Mouse (Mus musculus): ENCODE measurements around the gene Wnt8b. TPM values are rescaled to one million over a fixed set of nuclear protein-coding genes. Genes with fewer than 3 reads are reported as not detected.

Gene Wnt8b
- polyA plus RNA-seq, 1 experiment from 2014 or later, result not detected

DNA sequence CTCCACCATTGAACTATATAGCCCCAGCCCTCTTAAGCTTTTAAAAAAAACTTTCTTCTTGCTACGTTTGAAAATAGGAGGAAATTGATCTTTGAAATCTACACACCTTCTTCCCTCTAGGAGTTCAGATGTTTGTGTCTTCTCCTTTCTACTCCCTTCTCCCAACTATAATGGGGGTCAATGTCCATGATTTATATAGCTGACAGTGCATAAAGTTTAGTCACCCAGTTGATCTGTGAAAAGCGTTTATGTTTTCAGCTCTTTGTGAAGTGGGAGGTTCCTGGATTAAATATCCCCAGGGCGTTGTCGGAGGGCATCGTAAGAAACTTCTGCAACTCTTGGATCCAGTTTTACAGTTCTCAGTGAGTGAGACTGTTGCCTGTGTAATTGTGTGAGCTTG, 7.0 kb downstream of the Wnt8b start:
- no peak overlapping the region for H3K4me2 ChIP-seq (replicated peaks; ENCODE audit: low read depth)
- WGBS, result 38% methylated on average over 5 of the region's 5 CpGs
- H3K36me3 ChIP-seq (ENCODE audit: control insufficient read depth, insufficient read depth, low read length), result no peaks in the 10 kb centered on the region
- no peak overlapping the region for H3K9ac ChIP-seq (ENCODE audit: low read length)
- 0 out of 2 replicates have a peak, but pooled peaks cover 4% of the 10 kb centered on the region for H3K27me3 ChIP-seq (ENCODE audit: control insufficient read depth, insufficient read depth, low read length)
- H3K4me3 ChIP-seq (ENCODE audit: low read depth, low read length), result no peak overlapping the region
- DNase-seq (ENCODE audit: low spot score) (no peak), ATAC-seq (ENCODE audit: low FRiP score, low TSS enrichment) (no peak)
- H3K27ac ChIP-seq (replicated peaks), result no peak overlapping the region
- TF ChIP-seq EP300 (optimal IDR thresholded peaks at IDR 0.05) (no peak), CTCF (IDR thresholded peaks at IDR 0.05; ENCODE audit: low read depth) (no peak)
- H3K4me1 ChIP-seq (replicated peaks; ENCODE audit: control insufficient read depth, insufficient read depth), result no peaks in the 10 kb centered on the region
- no peaks in the 10 kb centered on the region for H3K9me3 ChIP-seq (ENCODE audit: control insufficient read depth, low read length)

DNA sequence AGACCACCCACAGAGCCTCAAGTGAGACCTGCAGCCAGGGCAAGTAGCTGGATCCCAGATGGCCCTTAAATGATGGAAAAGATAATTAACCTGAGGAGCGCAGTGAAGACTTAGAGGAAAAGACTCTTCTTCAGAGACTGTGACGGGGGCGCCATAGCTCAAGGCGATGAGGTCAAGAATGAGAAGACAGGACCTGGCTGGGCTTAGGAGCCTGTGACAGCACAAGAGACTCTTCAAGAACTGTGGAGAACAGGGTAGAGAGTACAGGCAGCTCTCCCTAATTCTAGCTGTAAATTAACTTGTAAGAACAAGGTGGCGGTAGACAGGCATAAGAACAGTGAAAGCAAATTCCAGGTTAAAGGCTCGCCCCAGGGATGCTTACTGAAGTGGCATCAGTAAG, 8.7 kb downstream of the Wnt8b start:
- no peak overlapping the region for H3K4me2 ChIP-seq (replicated peaks; ENCODE audit: low read depth)
- 0 out of 2 replicates have a peak, but pooled peaks cover 4% of the 10 kb centered on the region for H3K27me3 ChIP-seq (ENCODE audit: control insufficient read depth, insufficient read depth, low read length)
- no peaks in the 10 kb centered on the region for H3K4me1 ChIP-seq (replicated peaks; ENCODE audit: control insufficient read depth, insufficient read depth)
- no peaks in the 10 kb centered on the region for H3K9me3 ChIP-seq (ENCODE audit: control insufficient read depth, low read length)
- no peak overlapping the region for H3K27ac ChIP-seq (replicated peaks)
- ATAC-seq (ENCODE audit: low FRiP score, low TSS enrichment) (no peak), DNase-seq (ENCODE audit: low spot score) (no peak)
- no peaks in the 10 kb centered on the region for H3K36me3 ChIP-seq (ENCODE audit: control insufficient read depth, insufficient read depth, low read length)
- TF ChIP-seq CTCF (IDR thresholded peaks at IDR 0.05; ENCODE audit: low read depth) (no peak), EP300 (optimal IDR thresholded peaks at IDR 0.05) (no peak)
- H3K9ac ChIP-seq (ENCODE audit: low read length), result no peak overlapping the region
- H3K4me3 ChIP-seq (ENCODE audit: low read depth, low read length), result no peak overlapping the region
- 73% methylated on average over 6 of the region's 6 CpGs for WGBS

DNA sequence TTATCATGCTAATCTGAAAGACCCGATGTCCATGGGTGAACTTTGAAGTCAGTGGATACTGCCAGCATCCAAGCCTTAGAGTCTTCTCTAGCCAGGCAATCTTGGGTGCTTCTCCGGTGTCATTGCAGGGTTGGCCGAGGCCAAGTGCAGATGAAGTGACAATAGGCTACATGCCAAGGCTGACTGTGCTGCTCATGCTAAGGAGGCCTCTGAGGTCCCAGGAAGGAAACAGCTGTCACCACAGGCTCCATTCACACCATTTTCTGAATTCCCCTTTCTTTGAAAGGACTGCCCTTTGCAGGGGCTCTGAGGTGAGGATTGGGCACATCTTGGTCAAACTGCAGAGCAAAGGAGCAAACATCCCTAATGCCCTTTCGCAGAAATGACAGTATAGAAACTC, 9.5 kb downstream of the Wnt8b start:
- no peaks in the 10 kb centered on the region for H3K9me3 ChIP-seq (ENCODE audit: control insufficient read depth, low read length)

DNA sequence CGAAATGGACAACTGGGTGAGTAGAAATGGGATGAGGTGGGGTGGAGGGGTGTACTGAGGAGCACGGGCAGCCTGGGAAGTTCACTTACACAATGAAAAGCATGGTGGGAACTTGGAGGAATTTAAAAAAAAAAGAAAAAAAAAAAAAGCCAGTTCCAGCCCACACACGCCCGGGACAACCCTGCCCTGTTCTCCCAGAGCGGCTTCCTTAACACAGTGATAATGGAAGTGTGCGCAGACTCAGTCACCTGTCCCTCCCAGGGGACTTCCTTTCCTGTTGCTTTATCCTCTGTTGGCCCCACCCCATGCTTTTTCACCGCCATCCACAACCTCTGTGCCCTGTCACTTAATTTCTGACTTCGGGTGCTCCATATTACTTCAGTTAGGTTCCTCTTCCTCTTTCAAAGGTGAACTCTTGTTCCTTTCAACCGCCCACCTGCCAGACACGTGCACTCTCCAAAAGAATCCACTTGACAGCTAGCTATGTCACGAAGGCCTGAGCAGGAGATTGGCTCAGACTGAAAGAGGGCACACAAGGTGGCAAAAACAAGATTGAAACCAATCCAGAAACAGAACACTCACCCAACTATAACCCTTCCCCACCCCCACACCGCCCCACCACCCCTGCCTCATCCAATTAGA, 17.4 kb downstream of the Wnt8b start:
- no peak for TF ChIP-seq EP300 (optimal IDR thresholded peaks at IDR 0.05)
- no peak for TF ChIP-seq CTCF (IDR thresholded peaks at IDR 0.05; ENCODE audit: low read depth)
- 12% methylated on average over 12 of the region's 12 CpGs for WGBS

More for the DNA sequence above, 9.5 kb downstream of the Wnt8b start:
- H3K27ac ChIP-seq (replicated peaks), result no peak overlapping the region
- DNase-seq (ENCODE audit: low spot score), result no peak
- no peak overlapping the region for H3K4me3 ChIP-seq (ENCODE audit: low read depth, low read length)
- WGBS, result 71% methylated on average over 4 of the region's 4 CpGs
- no peak overlapping the region for H3K9ac ChIP-seq (ENCODE audit: low read length)
- ATAC-seq (ENCODE audit: low FRiP score, low TSS enrichment), result no peak
- 0 out of 2 replicates have a peak, but pooled peaks cover 4% of the 10 kb centered on the region for H3K27me3 ChIP-seq (ENCODE audit: control insufficient read depth, insufficient read depth, low read length)
- no peaks in the 10 kb centered on the region for H3K36me3 ChIP-seq (ENCODE audit: control insufficient read depth, insufficient read depth, low read length)
- TF ChIP-seq EP300 (optimal IDR thresholded peaks at IDR 0.05), result no peak
- no peak for TF ChIP-seq CTCF (IDR thresholded peaks at IDR 0.05; ENCODE audit: low read depth)
- no peaks in the 10 kb centered on the region for H3K4me1 ChIP-seq (replicated peaks; ENCODE audit: control insufficient read depth, insufficient read depth)
- H3K4me2 ChIP-seq (replicated peaks; ENCODE audit: low read depth), result no peak overlapping the region

DNA sequence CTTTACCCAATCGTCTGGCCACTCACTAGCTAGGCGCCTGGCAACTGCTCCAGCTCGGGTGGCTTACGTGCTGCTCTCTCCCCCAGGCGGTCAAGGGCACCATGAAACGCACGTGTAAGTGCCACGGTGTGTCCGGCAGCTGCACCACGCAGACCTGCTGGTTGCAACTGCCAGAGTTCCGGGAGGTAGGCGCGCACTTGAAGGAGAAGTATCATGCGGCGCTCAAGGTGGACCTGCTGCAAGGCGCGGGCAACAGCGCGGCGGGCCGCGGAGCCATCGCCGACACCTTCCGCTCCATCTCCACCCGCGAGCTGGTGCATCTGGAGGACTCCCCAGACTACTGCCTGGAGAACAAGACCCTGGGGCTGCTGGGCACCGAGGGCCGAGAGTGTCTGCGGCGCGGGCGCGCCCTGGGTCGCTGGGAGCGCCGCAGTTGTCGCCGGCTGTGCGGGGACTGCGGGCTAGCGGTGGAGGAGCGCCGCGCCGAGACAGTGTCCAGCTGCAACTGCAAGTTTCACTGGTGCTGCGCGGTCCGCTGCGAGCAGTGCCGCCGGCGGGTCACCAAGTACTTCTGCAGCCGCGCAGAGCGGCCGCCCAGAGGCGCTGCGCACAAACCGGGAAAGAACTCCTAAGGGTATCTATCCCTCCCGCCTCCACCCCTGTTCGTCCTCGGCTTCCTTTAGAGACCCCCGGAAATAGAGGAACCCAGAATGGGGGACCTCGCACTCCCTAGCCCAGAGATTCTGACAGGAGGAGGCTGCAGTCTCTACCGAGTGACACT, 18.4 kb downstream of the Wnt8b start:
- WGBS, result 3% methylated on average over 66 of the region's 66 CpGs
- DNase-seq (ENCODE audit: low spot score), result peak; percentile 26
- Histone ChIP-seq H3K4me3 (ENCODE audit: low read depth, low read length) (peak overlapping the region; percentile 41), H3K4me1 (replicated peaks; ENCODE audit: control insufficient read depth, insufficient read depth) (no peaks in the 10 kb centered on the region; the same call in 1 of the 2 replicates), H3K36me3 (ENCODE audit: control insufficient read depth, insufficient read depth, low read length) (no peaks in the 10 kb centered on the region), H3K27me3 (ENCODE audit: control insufficient read depth, insufficient read depth, low read length) (peaks cover 11% of the 10 kb centered on the region; the same call in 1 of the 2 replicates), H3K27ac (replicated peaks) (no peak overlapping the region), H3K4me2 (replicated peaks; ENCODE audit: low read depth) (peak overlapping the region; percentile 71), H3K9me3 (ENCODE audit: control insufficient read depth, low read length) (no peaks in the 10 kb centered on the region), H3K9ac (ENCODE audit: low read length) (no peak overlapping the region)
- no peak for ATAC-seq (ENCODE audit: low FRiP score, low TSS enrichment)
- peak; percentile 40; the same call in 1 of the 2 replicates for TF ChIP-seq CTCF (IDR thresholded peaks at IDR 0.05; ENCODE audit: low read depth)
- TF ChIP-seq EP300 (optimal IDR thresholded peaks at IDR 0.05), result no peak

More for the DNA sequence above, 17.4 kb downstream of the Wnt8b start:
- Histone ChIP-seq H3K4me2 (replicated peaks; ENCODE audit: low read depth) (peak overlapping the region; percentile 71; the same call in 1 of the 2 replicates), H3K9me3 (ENCODE audit: control insufficient read depth, low read length) (no peaks in the 10 kb centered on the region), H3K4me1 (replicated peaks; ENCODE audit: control insufficient read depth, insufficient read depth) (no peaks in the 10 kb centered on the region; the same call in 1 of the 2 replicates), H3K9ac (ENCODE audit: low read length) (no peak overlapping the region), H3K36me3 (ENCODE audit: control insufficient read depth, insufficient read depth, low read length) (no peaks in the 10 kb centered on the region), H3K27ac (replicated peaks) (no peak overlapping the region), H3K27me3 (ENCODE audit: control insufficient read depth, insufficient read depth, low read length) (peaks cover 11% of the 10 kb centered on the region; the same call in 1 of the 2 replicates), H3K4me3 (ENCODE audit: low read depth, low read length) (peak overlapping the region; percentile 1; the same call in 1 of the 2 replicates)
- DNase-seq (ENCODE audit: low spot score), result no peak
- no peak for ATAC-seq (ENCODE audit: low FRiP score, low TSS enrichment)
